Mouse (Mus musculus) gastrocnemius, postnatal 36 days (tissue): ENCODE data around the gene Trip12. TPM values are rescaled to one million over a fixed set of nuclear protein-coding genes. Genes with fewer than 3 reads are reported as not detected.

ENCODE experiments used
- DNase-seq, 2 experiments: peaks; one replicate each; pipeline ENCODE4 v3.0.0; 2022
- intact Hi-C: fragments of 180-260 bp; cut with DNase I; formaldehyde crosslinking; loops from one replicate; pipeline ENCODE4 v1.15.1; 2025
- long read RNA-seq, 2 experiments: library from polyadenylated mRNA; stranded (forward); transcript quantifications; one replicate each; pipeline ENCODE4 v2.0.0; 2021
- total RNA-seq, 2 experiments: library from RNA; stranded (reverse); gene quantifications; 2 replicates each; pipeline ENCODE4 v1.2.3; 2021

The Trip12 gene
- 100 to 1,000 TPM; 162 to 172 TPM for total RNA-seq
- long read RNA-seq, experiment 1, partial matches to known transcripts, result 20 of 29 reads
- long read RNA-seq, experiment 1, other reads (novel, unspliced or antisense), result 9 of 29 reads
- long read RNA-seq, experiment 2, partial matches to known transcripts, result 17 of 27 reads
- long read RNA-seq, experiment 2, other reads (novel, unspliced or antisense), result 10 of 27 reads

DNA sequence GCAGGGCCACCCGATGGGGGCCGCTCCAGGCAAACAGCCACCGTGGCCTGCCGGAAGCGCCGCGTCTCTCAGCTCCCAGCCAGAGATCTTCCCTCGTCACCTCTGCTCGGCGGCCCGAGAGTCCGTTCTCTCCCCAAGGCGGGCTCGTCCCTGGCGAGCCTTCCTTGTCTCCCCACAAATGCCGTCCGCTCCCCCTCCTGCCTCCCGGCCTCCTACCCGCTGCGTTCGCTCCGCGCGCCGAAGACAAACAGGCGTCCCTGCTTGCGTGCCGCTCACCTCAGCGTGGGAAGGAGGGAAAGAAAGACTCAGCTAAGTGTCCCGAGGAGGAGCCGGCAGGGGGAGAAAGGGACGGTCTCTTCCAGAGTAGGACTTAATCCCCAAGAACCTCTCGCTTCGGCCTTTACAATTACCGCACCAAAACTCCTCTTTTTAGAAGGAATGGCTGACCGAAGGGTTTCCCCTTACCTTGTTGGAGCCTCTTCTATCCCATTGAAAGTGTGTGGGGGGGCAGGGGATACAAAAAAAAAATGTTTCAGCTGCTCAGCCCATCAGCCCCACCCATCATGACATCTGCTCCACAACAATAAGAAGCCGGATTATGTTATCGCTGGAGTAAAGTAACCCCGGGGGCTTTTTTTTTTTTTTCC lies at the start of gene Trip12:
TSS of gene Trip12 (minus strand) at position 499 of the 647 bp plus-strand sequence.
- intact Hi-C loops, result loop anchor here (10.0 kb wide), 1 partner anchor 105 kb away; no protein-coding TSS in a partner anchor
- no peak for DNase-seq

DNA sequence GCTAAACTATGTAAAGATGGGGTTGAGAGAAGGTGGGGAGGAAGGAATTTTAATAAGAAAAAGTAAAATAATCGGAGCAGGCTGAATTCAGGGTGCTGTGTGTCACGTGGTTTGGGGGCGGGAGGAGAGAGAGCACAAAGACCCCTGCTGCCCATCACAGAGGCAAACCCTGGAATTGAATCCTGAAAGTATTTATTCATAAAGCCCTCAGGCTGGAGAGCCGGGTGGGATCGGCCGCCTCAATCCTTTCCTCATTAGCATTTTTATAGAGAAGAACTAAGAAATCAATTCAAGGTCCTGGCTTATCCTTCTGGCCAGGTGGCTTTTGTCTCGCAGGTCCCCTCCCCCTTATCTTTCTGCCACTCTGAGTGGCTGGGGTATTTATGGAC lies 49.7 kb upstream of the Trip12 start:
- DNase-seq, result no peak
- intact Hi-C loops, result no loop called here

DNA sequence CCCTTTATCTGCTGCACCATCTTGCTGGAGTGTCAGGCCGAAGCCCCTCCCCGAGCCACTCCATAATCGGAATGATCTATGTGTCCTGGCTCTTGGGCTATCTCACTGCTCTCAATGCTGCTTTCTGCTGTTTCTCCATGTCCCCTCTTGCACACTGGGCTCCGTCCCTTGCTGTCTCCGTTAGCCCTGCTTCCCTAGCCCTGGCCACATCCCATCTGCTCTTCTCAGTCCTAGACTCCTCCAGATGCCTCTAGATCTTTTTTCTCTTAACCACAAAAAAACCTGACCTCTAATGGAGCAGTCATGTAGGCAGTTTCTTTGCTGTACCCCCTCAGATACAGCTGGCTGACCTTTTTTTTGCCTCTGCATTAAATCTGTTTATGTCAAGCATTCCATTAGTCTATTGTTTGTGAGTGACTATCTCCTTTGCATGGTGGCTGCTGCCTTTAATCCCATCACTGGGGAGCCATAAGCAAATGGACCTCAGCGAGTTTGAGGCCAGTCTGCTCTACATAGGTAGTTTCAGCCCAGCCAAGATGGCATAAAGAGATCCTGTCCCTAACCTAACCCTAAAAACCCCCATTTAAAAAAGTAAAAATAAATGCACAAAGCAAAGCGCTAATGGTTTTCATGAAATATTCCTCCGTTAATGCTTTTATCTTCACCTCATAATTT lies 49.2 kb upstream of the Trip12 start:
- intact Hi-C loops, result no loop called here
- no peak for DNase-seq

DNA sequence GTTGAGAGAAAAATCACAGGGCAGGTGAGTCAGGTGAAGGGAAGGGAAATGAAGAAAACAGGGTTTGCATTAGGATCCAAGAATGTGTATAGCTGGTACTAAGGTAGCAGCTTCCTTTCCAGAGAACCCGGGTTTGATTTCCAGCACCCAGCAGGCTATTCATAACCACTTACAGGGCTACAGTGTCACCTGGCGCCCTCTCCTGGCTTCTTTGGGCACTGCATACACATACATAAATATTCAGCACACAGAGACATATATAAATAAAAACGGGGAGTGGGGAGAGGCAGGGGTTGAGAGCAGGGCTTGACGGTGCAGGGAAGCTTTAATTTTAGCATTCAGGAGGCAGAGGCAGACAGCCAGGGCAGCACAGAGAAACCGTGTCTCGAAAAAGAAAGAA lies 45.6 kb upstream of the Trip12 start:
- intact Hi-C loops, result no loop called here
- DNase-seq, result no peak

DNA sequence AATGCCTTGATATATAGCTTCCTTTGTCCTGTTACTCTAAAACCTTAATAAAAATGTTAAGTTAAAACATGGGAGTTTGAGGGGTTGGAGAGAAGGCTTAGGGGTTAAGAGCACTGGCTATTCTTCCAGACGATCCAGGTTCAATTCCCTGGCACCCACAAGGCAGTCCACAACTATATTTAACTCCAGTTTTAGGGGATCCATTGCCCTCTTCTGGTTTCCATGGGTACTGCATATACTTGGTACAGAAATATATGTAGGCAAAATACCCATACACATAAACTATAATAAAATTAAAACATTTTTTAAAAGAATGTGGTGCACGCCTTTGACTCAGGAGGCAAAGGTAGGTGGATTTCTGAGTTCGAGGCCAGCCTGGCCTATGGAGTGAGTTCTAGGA lies 44.9 kb upstream of the Trip12 start:
- intact Hi-C loops, result no loop called here
- DNase-seq, result no peak

DNA sequence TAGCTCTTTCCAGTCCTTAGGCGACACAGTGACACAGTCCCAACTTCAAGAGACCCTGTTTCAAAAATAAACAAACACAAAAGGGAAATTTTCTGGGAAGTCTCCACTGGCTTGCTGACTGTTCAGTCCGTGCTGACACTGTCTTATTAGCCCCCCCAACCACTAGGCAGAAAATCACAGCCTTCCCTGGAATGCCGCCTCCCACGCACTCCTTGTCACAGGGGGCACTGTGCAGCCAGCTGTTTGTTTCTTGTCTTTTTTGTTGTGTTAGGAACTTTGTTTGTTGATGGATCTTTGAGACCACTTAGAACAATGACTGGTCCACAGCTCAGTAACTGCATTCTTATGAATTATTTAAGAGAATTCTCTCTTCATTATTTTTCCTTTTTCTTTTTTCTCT lies 43.6 kb upstream of the Trip12 start:
- intact Hi-C loops, result loop anchor here (5.0 kb wide), 1 partner anchor 152 kb away; no protein-coding TSS in a partner anchor
- no peak for DNase-seq

DNA sequence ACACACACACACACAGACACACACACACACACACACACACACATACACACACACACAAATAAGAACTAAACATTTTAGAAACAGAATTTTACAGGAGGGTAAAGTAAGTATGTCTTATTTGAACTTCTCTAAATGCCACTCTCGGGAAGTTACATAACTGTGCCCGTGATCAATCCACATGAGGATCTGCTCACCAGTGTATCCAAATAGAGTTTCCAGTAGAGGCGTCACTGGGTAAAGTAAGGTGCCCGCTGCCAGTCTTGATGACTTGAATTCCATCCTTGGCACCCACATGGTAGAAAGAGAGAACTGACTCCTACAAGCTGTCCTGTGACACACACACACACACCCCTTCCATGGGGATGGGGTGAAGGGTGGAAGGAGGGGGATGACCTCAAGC lies 42.6 kb upstream of the Trip12 start:
- no peak for DNase-seq
- intact Hi-C loops, result loop anchor here (5.0 kb wide), 1 partner anchor 151 kb away; no protein-coding TSS in a partner anchor

DNA sequence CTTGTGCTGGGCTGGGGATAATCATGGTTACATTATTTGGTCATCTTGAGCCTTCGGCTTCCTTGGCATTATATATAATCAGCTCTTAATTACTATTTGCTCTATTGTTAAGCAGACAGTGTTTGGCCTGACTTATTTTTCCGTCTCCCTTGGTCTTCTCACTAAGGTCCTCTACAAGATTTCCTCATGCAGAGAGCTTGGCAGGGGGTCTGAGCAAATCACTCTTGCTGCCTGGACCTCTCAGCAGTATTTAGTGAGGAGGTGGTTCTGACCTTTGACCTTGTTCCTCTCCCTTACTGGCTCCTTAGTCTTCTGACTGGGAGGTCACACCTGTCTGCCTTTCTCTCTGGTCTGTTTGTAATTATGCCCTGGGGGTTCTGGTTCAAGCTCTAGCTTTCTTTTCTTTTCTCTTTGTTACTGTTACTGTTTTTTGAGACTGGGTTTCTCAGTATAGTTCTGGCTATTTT lies 41.8 kb upstream of the Trip12 start:
- DNase-seq, result no peak
- intact Hi-C loops, result loop anchor here (5.0 kb wide), 1 partner anchor 150 kb away; no protein-coding TSS in a partner anchor

DNA sequence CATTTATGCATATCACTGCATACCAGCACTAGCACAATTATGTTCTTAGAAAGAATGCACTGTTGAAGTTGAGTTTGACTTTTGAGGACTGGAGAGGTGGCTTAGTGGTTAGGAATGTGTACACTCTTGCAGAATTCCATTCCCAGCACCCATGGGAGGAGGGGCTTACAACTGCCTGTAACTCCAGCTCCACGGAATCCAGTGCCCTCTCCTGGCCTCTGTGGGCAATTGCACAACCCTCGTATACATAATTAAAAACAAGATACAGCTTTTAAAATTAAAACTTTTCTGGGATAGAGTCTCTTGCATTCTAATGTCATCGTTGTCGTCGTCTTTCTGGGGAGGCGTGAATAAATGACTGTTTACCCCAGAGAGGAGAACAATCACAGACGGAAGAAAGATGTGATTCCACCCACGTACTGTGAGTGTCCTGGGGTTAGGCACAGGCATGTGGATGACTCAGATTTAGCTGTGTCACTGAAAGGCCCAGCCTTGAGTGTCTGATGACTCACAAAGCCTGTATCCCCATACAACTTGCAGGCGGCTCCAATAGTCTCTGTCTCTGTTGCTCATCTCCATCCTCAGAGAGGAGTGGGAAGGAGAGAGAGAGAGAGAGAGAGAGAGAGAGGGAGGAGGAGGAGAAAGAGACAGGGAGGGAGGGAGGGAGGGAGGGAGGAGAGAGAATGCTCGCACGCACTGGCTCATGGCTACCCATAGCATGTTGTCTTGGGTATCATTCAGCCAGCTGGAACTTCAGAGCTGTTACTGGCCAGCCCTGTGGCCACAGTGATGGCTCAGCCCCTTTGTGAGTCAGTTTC lies 41.1 kb upstream of the Trip12 start:
- no peak for DNase-seq
- intact Hi-C loops, result loop anchor here (5.0 kb wide), 1 partner anchor 149 kb away; no protein-coding TSS in a partner anchor

DNA sequence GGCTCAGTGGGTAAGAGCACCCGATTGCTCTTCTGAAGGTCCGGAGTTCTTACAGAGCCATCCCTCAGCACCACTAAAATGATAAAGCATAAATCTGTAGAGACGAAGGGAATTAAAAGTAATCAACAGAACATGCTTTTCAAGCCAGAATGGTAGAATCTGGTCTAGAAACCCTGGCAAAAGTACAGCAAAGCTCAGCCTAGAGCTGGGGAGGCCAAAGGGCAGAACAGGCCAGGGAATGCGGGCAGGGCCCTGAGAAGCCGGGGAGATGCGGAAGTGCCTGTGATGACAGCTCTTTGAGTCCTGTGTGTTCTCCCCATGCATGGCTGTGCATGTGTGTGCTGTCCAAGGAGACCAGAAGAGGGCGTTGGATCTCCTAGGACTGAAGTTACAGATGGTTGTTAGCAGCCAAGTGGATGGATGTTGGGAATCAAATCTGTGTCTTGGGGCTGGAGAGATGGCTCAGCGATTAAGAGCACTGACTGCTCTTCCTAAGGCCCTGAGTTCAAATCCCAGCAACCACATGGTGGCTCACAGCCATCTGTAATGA lies 39.3 kb upstream of the Trip12 start:
- intact Hi-C loops, result loop anchor here (5.0 kb wide), 1 partner anchor 147 kb away; no protein-coding TSS in a partner anchor
- DNase-seq, result no peak

DNA sequence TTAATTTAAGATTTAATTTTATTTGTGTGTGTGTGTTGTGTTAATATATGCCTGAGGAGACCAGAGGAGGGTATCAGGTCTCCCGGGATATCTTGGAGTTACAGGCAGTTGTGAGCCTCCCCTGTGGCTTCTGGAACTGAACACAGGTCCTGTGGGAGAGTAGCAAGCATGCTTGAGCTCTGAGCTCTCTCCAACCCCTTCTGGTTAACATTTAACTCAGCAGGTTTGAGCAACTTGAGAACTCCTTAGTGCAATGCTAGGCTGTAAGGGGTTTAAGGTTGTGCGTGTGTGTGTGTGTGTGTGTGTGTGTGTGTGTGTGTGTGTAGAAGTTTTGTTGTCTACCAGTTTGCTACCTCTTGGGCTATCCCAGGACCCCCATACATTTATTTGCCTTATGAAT lies 37.3 kb upstream of the Trip12 start:
- intact Hi-C loops, result no loop called here
- DNase-seq, result no peak

DNA sequence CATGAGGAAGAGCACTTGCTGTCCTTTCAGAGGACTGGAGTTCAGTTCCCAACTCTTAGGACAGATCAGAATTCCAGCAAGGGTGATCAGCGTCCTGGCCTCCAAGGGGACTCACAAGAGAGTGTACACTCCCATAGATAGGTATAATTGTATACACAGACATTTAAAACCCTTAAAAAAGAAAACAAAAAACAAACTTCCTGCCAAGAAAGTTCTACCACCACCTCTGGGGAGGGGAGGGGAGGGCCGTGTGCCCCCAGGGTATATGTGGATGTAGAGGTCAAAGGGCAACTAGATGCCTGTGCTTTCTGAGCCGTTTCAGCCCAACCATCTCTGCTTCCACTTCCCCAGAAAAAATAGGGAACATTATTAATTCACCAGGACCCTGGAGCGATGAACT lies 32.6 kb upstream of the Trip12 start:
- intact Hi-C loops, result no loop called here
- no peak for DNase-seq

DNA sequence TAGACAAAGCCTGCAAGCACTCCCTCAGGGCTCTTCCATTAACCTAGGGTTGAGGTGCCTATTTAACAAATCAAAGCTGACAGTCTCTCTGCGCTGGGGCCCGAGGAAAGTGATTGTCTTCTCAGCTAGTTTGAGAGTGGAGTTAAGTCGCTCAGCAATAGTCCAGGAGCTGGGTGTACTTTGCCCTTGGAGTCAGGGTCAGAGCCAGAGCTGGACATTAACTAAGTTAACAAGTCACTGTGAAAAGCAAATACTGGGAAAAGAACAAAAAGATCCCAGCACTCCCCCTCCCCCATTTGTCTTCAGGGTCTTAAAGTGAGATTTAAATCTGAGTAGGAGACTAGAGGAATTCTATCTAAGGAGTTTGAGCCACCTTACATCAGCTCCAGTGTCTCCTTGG lies 31.8 kb upstream of the Trip12 start:
- DNase-seq, result no peak
- intact Hi-C loops, result no loop called here

DNA sequence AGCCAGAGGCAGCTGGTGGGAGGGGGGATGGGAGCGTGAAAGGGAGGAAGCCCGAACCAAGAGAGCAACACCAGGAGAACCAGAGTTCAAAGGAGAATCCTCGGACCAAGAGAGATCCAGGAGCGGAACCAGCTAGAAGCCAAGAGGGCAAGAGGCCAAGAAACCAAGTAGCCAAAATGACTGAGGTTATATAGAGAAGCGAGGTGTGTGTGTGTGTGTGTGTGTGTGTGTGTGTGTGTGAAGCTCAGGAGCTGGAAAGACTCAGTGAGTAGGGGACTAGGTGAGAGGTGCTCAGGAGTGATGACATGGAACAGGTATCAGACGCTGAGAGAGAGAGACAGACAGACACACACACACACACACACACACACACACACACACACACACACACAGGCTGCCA lies 30.8 kb upstream of the Trip12 start:
- intact Hi-C loops, result no loop called here
- DNase-seq, result no peak

DNA sequence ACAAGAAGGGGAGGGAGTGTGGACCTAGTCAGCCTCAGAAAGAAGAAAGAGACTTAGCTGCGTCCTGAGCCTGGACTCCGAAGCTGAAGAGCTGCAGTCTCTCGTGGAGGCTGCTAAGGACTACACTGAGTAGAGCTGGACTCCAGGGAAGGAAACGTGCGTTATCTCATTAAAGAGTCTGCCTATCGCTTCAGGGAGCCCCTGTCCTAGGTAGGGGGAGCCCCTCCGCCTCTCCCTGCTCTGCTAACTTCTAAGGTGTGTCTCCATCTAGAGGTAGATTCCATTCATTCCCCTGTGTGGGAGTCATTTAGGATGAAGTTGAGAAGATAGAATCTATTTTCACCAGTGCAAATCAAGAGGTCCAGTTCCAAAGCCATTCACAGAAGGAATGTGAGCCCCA lies 29.2 kb upstream of the Trip12 start:
- intact Hi-C loops, result no loop called here
- DNase-seq, result no peak

DNA sequence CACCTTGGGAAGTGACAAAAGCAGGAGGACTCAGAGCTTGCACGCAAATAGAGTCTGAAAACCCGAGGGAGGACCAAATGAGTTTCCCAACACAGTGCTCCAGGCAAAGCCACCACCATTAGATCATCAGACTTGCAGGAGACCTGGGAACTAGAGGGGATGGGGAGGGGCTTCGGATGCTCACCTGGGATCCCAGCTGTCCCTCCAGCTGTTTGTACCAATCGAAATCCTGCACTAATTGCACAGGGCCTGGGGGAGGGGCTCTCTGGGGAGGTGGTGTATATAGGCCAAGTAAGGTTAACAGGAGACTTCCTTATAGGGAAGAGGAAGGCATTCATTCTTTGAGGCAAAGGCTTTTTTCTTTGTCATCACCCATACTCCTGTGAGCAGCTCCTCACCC lies 28.5 kb upstream of the Trip12 start:
- intact Hi-C loops, result no loop called here

DNA sequence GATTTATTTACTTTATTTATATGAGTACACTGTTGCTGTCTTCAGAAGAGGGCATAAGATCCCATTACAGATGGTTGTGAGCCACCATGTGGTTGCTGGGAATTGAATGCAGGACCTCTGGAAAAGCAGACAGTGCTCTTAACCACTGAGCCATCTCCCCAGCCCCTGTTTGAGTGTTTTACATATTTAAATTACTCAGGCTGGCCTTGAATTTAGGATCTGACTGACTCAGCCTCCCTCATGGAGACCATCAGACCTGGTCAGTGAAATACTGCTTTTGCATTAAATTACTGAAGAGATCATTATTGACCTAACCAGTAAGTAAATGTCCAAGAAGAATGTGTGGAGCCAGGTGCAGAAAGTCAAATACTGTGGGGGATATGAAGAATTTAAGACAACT lies 28.0 kb upstream of the Trip12 start:
- intact Hi-C loops, result no loop called here
- no peak for DNase-seq

More for the DNA sequence above, 28.5 kb upstream of the Trip12 start:
- DNase-seq, result no peak

DNA sequence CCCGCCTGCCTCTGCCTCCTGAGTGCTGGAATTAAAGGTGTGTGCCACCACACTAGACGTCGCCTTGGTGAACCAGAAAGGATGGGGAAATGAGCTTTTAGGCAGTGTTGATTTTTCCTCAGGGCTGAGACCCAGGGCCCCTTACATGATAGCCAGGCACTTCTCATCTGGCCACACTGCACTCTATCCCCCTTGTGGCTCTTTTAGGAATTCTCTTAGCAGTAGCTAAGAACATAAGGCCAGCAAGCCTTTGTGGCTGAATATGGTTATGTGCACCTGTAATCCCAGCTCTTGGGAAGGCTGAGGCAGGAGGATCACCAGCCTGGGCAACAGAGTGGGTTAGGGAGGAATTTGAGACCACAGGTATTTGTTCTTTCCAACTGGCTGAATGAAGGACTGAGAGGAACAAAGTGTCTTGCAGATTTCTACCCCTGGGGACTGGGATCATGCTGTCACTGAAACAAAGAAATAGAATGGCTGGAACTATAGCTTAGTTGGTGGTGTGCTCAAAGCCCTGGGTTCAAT lies 26.5 kb upstream of the Trip12 start:
- intact Hi-C loops, result no loop called here

DNA sequence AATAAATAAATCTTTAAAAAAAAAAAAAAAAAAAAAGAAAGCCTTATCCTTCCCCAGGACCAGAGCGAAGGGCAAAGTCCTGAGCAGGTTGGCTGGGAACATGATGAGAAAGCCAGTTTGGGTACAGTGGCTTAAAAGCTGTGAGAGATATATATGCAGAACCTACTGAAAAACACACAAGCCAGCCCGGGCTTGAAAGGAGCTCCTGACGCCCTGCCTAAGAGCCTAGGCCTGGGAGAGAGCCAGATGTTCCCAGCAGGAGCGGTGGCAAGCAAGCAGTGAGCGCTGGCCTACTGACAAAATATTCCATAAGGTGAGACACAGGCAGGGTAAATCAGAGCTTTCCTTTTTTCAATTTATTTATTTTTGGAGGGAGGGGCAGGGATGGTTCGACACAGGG lies 25.9 kb upstream of the Trip12 start:
- no peak for DNase-seq
- intact Hi-C loops, result no loop called here

More for the DNA sequence above, 26.5 kb upstream of the Trip12 start:
- no peak for DNase-seq

DNA sequence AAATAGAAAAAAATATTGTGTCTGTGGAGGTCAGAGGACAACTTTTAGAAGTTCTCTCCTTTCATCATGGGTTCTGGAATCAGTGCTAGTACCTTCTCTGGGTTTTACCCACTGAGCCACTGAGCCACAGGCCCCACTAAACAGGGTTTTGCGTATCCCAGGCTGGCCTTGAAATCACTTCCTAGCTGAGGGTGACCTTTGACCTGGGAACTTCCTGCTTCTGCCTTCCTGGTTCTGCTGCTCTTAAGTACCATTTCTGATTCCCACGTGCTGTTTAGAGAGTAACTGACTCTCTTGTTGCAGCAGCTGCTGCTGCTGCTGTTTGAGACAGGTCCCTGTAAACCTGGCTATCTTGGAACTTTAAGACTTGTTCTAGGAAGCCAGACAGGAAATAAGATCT lies 24.3 kb upstream of the Trip12 start:
- no peak for DNase-seq
- intact Hi-C loops, result no loop called here
